Mouse (Mus musculus): ENCODE data around the gene Tango6. TPM values are rescaled to one million over a fixed set of nuclear protein-coding genes. Genes with fewer than 3 reads are reported as not detected.

Gene Tango6
- polyA plus RNA-seq, 1 experiment = 2.1 TPM

DNA sequence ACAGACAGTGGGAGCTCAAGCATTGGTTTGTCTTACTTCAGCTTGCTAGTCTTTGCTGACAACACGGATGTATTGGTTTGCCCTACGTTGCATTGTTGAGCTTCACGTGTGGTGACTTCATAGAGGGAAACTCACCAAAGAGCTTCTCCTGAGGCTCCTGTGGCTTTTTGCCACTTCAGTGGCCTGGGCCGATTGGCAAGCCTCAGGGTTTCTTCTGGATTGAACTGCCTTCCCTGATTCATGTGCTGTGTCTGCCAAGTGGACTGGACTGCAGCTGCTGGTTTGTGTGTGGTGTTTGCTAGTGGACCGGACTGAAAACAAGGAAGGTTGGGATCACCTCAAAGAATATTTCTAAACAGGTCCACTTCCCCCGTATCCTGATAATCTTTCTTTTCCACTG is 43.7 kb downstream of the Tango6 start:
- TF ChIP-seq CTCF (IDR thresholded peaks at IDR 0.05; ENCODE audit: extremely low read depth, insufficient read length, insufficient replicate concordance, low read depth, low read length) = no peak
- no peak for TF ChIP-seq POLR2A (IDR thresholded peaks at IDR 0.05; ENCODE audit: low read depth, low read length)
- 87% methylated on average over 6 of the region's 6 CpGs for WGBS

GRCm38 (mm10) chr8:106727241-106727835 is 44.5 kb downstream of the Tango6 start:
- no peak overlapping the region for H3K27ac ChIP-seq (ENCODE audit: insufficient read depth, low read depth, low read length)
- H3K27me3 ChIP-seq (ENCODE audit: control insufficient read depth, insufficient read depth, low read length) = no peaks in the 10 kb centered on the region
- H3K36me3 ChIP-seq (ENCODE audit: control insufficient read depth, insufficient read depth, low read length) = peaks cover 7% of the 10 kb centered on the region
- H3K4me1 ChIP-seq (ENCODE audit: control insufficient read depth, insufficient read depth, insufficient read length, low read length) = no peaks in the 10 kb centered on the region
- H3K4me3 ChIP-seq (ENCODE audit: low read depth, low read length) = no peak overlapping the region
- 70% methylated on average over 16 of the region's 16 CpGs for WGBS
- no peak for TF ChIP-seq POLR2A (IDR thresholded peaks at IDR 0.05; ENCODE audit: low read depth, low read length)

More for the DNA sequence above, 43.7 kb downstream of the Tango6 start:
- no peaks in the 10 kb centered on the region for H3K4me1 ChIP-seq (ENCODE audit: control insufficient read depth, insufficient read depth, insufficient read length, low read length)
- peaks cover 7% of the 10 kb centered on the region for H3K36me3 ChIP-seq (ENCODE audit: control insufficient read depth, insufficient read depth, low read length)
- no peak overlapping the region for H3K27ac ChIP-seq (ENCODE audit: insufficient read depth, low read depth, low read length)
- no peaks in the 10 kb centered on the region for H3K27me3 ChIP-seq (ENCODE audit: control insufficient read depth, insufficient read depth, low read length)
- no peak overlapping the region for H3K4me3 ChIP-seq (ENCODE audit: low read depth, low read length)

DNA sequence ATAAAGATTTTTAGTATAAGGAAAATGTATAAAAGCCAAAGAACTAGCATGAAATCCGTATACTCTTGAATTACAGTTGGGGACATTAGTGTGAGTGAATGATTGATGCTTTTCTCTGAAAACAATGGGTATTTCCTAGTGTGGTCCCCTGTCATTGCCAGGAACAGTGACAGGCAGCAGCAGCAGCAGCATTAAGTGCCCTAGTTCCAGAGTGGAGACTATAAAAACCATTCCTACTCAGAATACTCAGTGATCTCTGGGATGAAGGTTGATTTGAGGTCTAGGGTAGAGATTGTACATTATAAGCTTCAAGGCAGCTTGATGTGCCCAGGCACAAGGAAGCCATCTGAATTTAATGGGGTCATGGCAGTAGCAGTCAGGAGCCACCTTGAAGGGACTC is 45.0 kb downstream of the Tango6 start:
- peaks cover 7% of the 10 kb centered on the region for H3K36me3 ChIP-seq (ENCODE audit: control insufficient read depth, insufficient read depth, low read length)
- H3K4me3 ChIP-seq (ENCODE audit: low read depth, low read length) = no peak overlapping the region
- no peaks in the 10 kb centered on the region for H3K27me3 ChIP-seq (ENCODE audit: control insufficient read depth, insufficient read depth, low read length)
- H3K4me1 ChIP-seq (ENCODE audit: control insufficient read depth, insufficient read depth, insufficient read length, low read length) = no peaks in the 10 kb centered on the region
- 79% methylated on average over 1 of the region's 1 CpGs for WGBS
- no peak overlapping the region for H3K27ac ChIP-seq (ENCODE audit: insufficient read depth, low read depth, low read length)
- TF ChIP-seq CTCF (IDR thresholded peaks at IDR 0.05; ENCODE audit: extremely low read depth, insufficient read length, insufficient replicate concordance, low read depth, low read length) = no peak
- TF ChIP-seq POLR2A (IDR thresholded peaks at IDR 0.05; ENCODE audit: low read depth, low read length) = no peak

DNA sequence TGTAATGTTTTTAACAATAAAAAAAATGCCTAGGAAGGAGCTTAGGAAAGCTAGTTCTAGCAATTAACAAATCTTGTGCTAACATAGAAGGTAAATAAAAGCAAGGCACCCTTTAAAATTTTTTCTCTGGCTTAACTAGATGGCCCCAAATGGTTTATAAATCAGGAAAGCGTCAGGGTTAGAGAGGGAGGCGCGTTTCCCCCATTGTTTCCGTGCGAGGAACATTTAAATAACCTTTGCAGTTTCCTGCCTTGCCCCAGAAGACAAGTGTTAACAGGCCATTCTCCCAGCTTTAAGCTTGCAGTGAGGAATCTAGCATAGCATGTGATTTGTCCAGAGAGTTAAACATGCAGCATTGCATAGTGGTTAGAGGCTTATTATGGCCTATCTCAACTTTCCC is 50.1 kb downstream of the Tango6 start:
- H3K36me3 ChIP-seq (ENCODE audit: control insufficient read depth, insufficient read depth, low read length) = no peaks in the 10 kb centered on the region; the same call in 1 of the 2 replicates
- H3K4me1 ChIP-seq (ENCODE audit: control insufficient read depth, insufficient read depth, insufficient read length, low read length) = no peaks in the 10 kb centered on the region
- H3K27ac ChIP-seq (ENCODE audit: insufficient read depth, low read depth, low read length) = no peak overlapping the region
- 75% methylated on average over 5 of the region's 5 CpGs for WGBS
- TF ChIP-seq POLR2A (IDR thresholded peaks at IDR 0.05; ENCODE audit: low read depth, low read length) (no peak), CTCF (IDR thresholded peaks at IDR 0.05; ENCODE audit: extremely low read depth, insufficient read length, insufficient replicate concordance, low read depth, low read length) (no peak)
- no peaks in the 10 kb centered on the region for H3K27me3 ChIP-seq (ENCODE audit: control insufficient read depth, insufficient read depth, low read length)
- no peak overlapping the region for H3K4me3 ChIP-seq (ENCODE audit: low read depth, low read length)

GRCm38 (mm10) chr8:106733703-106734102 is 50.8 kb downstream of the Tango6 start:
- no peak overlapping the region for H3K4me3 ChIP-seq (ENCODE audit: low read depth, low read length)
- no peak for TF ChIP-seq CTCF (IDR thresholded peaks at IDR 0.05; ENCODE audit: extremely low read depth, insufficient read length, insufficient replicate concordance, low read depth, low read length)
- TF ChIP-seq POLR2A (IDR thresholded peaks at IDR 0.05; ENCODE audit: low read depth, low read length) = no peak
- no peaks in the 10 kb centered on the region for H3K4me1 ChIP-seq (ENCODE audit: control insufficient read depth, insufficient read depth, insufficient read length, low read length)
- no peaks in the 10 kb centered on the region for H3K27me3 ChIP-seq (ENCODE audit: control insufficient read depth, insufficient read depth, low read length)
- WGBS = 74% methylated on average over 3 of the region's 3 CpGs
- H3K27ac ChIP-seq (ENCODE audit: insufficient read depth, low read depth, low read length) = no peak overlapping the region
- no peaks in the 10 kb centered on the region; the same call in 1 of the 2 replicates for H3K36me3 ChIP-seq (ENCODE audit: control insufficient read depth, insufficient read depth, low read length)

DNA sequence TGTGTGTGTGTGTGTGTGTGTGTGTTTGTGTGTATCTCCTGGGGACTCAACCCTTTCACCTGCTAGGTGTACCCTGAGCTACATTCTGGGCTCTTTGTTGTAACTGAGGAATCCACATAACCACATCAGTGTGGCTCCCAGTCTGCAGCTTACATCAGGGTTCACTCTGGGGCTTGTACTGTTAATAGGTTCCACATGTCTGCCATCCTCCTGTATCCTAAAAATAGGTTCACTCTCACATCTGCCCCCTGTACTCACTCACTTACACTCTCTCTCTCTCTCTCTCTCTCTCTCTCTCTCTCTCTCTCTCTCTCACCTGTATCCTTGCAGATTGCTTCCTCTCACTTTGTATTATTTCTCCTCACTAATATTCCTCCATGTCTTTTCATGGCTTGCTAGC is 51.4 kb downstream of the Tango6 start:
- Histone ChIP-seq H3K27me3 (ENCODE audit: control insufficient read depth, insufficient read depth, low read length) (no peaks in the 10 kb centered on the region), H3K36me3 (ENCODE audit: control insufficient read depth, insufficient read depth, low read length) (peaks cover 1% of the 10 kb centered on the region; the same call in 1 of the 2 replicates), H3K27ac (ENCODE audit: insufficient read depth, low read depth, low read length) (no peak overlapping the region), H3K4me1 (ENCODE audit: control insufficient read depth, insufficient read depth, insufficient read length, low read length) (no peaks in the 10 kb centered on the region), H3K4me3 (ENCODE audit: low read depth, low read length) (no peak overlapping the region)
- TF ChIP-seq POLR2A (IDR thresholded peaks at IDR 0.05; ENCODE audit: low read depth, low read length) (no peak), CTCF (IDR thresholded peaks at IDR 0.05; ENCODE audit: extremely low read depth, insufficient read length, insufficient replicate concordance, low read depth, low read length) (no peak)

- Histone ChIP-seq H3K27me3 (ENCODE audit: control insufficient read depth, insufficient read depth, low read length) (no peaks in the 10 kb centered on the region), H3K4me3 (ENCODE audit: low read depth, low read length) (no peak overlapping the region), H3K4me1 (ENCODE audit: control insufficient read depth, insufficient read depth, insufficient read length, low read length) (no peaks in the 10 kb centered on the region), H3K36me3 (ENCODE audit: control insufficient read depth, insufficient read depth, low read length) (peaks cover 5% of the 10 kb centered on the region), H3K27ac (ENCODE audit: insufficient read depth, low read depth, low read length) (no peak overlapping the region)
- TF ChIP-seq POLR2A (IDR thresholded peaks at IDR 0.05; ENCODE audit: low read depth, low read length) (no peak), CTCF (IDR thresholded peaks at IDR 0.05; ENCODE audit: extremely low read depth, insufficient read length, insufficient replicate concordance, low read depth, low read length) (no peak)
- 58% methylated on average over 13 of the region's 13 CpGs for WGBS
These were observed 54.2 kb downstream of the Tango6 start for GRCm38 (mm10) chr8:106736861-106737662.
